Mouse (Mus musculus) erythroblast, embryonic 14.5 days (primary cell): ENCODE measurements around the gene Vinac1.

Experiments
- GATA1 ChIP-seq: IDR thresholded peaks from 2 replicates; pipeline ENCODE4 v1.6.1; 2012; ENCODE audit warnings: low read length, inconsistent platforms, mixed read lengths
- TAL1 ChIP-seq: IDR thresholded peaks from 3 replicates; pipeline ENCODE4 v1.6.1; 2012; ENCODE audit warnings: low read length, inconsistent platforms, mixed read lengths

DNA sequence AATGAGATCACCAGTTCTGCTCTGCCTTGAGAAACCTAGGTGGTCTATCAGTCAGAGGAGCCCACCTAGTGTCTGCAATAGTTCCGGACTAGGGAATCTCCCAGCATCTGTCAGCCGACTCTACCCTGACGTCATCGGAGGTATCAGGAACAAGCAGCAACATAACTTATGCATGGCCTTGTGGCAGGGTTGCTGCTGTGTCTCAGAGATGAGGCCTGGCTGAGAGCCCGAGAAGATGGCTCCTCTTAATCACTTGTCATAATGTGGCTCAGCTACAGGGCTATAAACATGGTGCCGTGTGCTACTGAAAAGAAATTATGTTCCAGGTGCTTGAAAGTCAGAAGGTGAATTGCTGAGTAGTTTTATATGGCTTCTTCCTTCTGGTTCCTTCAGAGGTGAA is 7.8 kb upstream of the Vinac1 start:
- TF ChIP-seq GATA1: no peak
- no peak for TF ChIP-seq TAL1
